Mouse (Mus musculus) naive thymus-derived CD4-positive, alpha-beta T cell, adult 2 months (primary cell): ENCODE results near the gene Robo3.
A peak's percentile ranks its signal among the peaks of the same experiment; 100 is the strongest.

Experiments used
- DNase-seq: peaks from one replicate; pipeline ENCODE4 v3.0.0-alpha.2; 2011; ENCODE audit warnings: low read depth

Gene Robo3

GRCm38 (mm10) chr9:37429326-37429725 is 3.7 kb downstream of the Robo3 start:
- DNase-seq = no peak

- DNase-seq = peak; percentile 46
These were observed 11.8 kb downstream of the Robo3 start for GRCm38 (mm10) chr9:37421239-37421638.

GRCm38 (mm10) chr9:37420676-37421075 is 12.4 kb downstream of the Robo3 start:
- DNase-seq = peak; percentile 83

GRCm38 (mm10) chr9:37418791-37419190 is 14.3 kb downstream of the Robo3 start:
- no peak for DNase-seq

GRCm38 (mm10) chr9:37414666-37415065 is 18.4 kb downstream of the Robo3 start:
- DNase-seq = no peak

GRCm38 (mm10) chr9:37412989-37413388 is 20.1 kb downstream of the Robo3 start:
- no peak for DNase-seq

- DNase-seq = no peak
These were observed 23.2 kb downstream of the Robo3 start for GRCm38 (mm10) chr9:37409698-37410445.

GRCm38 (mm10) chr9:37407850-37408502 is 25.1 kb downstream of the Robo3 start:
- no peak for DNase-seq

- peak; percentile 65 for DNase-seq
These were observed 26.7 kb downstream of the Robo3 start for GRCm38 (mm10) chr9:37406372-37406771.

- no peak for DNase-seq
These were observed 30.0 kb downstream of the Robo3 start for GRCm38 (mm10) chr9:37403011-37403410.

- DNase-seq = no peak
These were observed 30.5 kb downstream of the Robo3 start for GRCm38 (mm10) chr9:37402501-37402900.

- no peak for DNase-seq
These were observed 31.2 kb downstream of the Robo3 start, which contains the start of gene Robo4 for GRCm38 (mm10) chr9:37401802-37402201. Robo4 (plus strand) TSS chr9:37401897.

GRCm38 (mm10) chr9:37400585-37400984 is 32.5 kb downstream of the Robo3 start:
- DNase-seq = no peak

GRCm38 (mm10) chr9:37393482-37394131 is 39.4 kb downstream of the Robo3 start:
- no peak for DNase-seq

GRCm38 (mm10) chr9:37392071-37392470 is 41.0 kb downstream of the Robo3 start:
- DNase-seq = no peak

- DNase-seq = no peak
These were observed 42.2 kb downstream of the Robo3 start for GRCm38 (mm10) chr9:37390891-37391290.

- peak; percentile 4 for DNase-seq
These were observed 48.5 kb downstream of the Robo3 start for GRCm38 (mm10) chr9:37384284-37385182.

- no peak for DNase-seq
These were observed 49.9 kb downstream of the Robo3 start for GRCm38 (mm10) chr9:37383161-37383560.

- DNase-seq = no peak
These were observed 57.3 kb downstream of the Robo3 start for GRCm38 (mm10) chr9:37375718-37376117.

GRCm38 (mm10) chr9:37371232-37371801 is 61.7 kb downstream of the Robo3 start:
- no peak for DNase-seq

- DNase-seq = no peak
These were observed 64.2 kb downstream of the Robo3 start for GRCm38 (mm10) chr9:37368860-37369259.
